Mouse (Mus musculus): Measurements from ENCODE around the gene Gm2431. TPM values are rescaled to one million over a fixed set of nuclear protein-coding genes. Genes with fewer than 3 reads are reported as not detected.
A peak's percentile ranks its signal among the peaks of the same experiment; 100 is the strongest.
"Not testable (repeated sequence)": the region's sequence is repeated elsewhere in the genome, so short reads cannot be mapped to it uniquely, and the experiment has no call there.

The Gm2431 gene
- total RNA-seq (2021) = not detected

DNA sequence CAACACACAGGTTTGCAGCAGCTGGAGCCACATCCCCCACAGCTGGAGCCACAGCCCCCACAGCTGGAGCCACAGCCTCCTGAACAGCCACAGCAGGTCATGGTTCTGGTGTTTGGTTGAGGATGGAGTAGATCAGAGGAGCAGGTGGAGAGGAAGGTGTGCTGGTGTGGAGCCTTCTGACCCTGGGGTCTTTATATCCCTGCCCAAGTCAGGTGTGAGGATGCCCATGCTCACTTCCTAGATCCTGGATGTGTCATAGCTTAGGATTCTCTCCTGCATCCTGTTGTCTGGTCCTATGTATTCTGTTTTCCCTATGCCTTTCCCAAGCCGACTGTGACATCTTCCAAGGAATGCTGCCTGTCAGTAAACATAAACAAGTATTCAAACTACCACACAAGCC, at the start of gene Gm2431:
TSS of gene Gm2431 (minus strand) at position 101 of the 400 bp plus-strand sequence.
- DNase-seq; intact Hi-C loops (cut with DNase I): not testable (repeated sequence)

DNA sequence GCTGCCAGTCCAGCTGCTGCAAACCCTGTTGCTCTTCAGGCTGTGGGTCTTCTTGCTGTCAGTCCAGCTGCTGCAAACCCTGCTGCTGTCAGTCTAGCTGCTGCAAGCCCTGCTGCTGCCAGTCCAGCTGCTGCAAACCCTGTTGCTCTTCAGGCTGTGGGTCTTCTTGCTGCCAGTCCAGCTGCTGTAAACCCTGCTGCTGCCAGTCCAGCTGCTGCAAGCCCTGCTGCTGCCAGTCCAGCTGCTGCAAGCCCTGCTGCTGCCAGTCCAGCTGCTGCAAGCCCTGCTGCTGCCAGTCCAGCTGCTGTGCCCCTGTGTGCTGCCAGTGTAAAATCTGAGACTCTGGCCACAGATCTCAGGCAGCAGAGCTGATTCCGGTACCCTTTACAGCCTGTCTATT, 45.8 kb upstream of the Gm2431 start:
- DNase-seq; intact Hi-C loops (cut with DNase I): not testable (repeated sequence)

DNA sequence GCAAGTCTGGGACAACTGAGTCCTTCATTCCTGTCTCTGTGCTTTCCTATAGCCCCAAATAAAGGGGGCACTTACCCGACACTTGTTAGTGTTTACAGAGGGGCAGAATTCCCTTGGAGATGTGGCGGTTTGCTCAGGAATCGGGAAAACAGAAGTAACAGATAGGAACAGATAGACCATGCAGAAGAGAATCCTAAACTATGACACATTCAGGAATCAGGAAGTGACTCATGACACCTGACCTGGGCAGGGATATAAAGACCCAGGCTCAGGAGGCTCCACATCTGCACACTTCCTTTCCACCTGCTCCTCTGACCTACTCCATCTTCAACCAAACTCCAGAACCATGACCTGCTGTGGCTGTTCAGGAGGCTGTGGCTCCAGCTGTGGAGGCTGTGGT, 45.1 kb upstream of the Gm2431 start, which contains the start of gene Krtap5-4:
TSS of gene Krtap5-4 (plus strand) at position 301 of the 400 bp plus-strand sequence.
- intact Hi-C loops (cut with DNase I) = no loop called here
- no peak for DNase-seq

DNA sequence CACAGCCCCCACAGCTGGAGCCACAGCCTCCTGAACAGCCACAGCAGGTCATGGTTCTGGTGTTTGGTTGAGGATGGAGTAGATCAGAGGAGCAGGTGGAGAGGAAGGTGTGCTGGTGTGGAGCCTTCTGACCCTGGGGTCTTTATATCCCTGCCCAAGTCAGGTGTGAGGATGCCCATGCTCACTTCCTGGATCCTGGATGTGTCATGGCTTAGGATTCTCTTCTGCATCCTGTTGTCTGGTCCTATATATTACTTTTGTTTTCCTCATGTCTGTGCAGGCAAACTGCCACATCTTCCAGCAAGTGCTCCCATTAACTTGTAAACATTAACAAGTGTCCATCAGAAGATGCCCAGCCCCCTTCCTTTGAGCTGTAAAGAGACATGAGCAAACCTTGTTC, 38.9 kb upstream of the Gm2431 start, which contains the start of gene Krtap5-1:
TSS of gene Krtap5-1 (minus strand) at position 101 of the 400 bp plus-strand sequence.
- DNase-seq; intact Hi-C loops (cut with DNase I): not testable (repeated sequence)

DNA sequence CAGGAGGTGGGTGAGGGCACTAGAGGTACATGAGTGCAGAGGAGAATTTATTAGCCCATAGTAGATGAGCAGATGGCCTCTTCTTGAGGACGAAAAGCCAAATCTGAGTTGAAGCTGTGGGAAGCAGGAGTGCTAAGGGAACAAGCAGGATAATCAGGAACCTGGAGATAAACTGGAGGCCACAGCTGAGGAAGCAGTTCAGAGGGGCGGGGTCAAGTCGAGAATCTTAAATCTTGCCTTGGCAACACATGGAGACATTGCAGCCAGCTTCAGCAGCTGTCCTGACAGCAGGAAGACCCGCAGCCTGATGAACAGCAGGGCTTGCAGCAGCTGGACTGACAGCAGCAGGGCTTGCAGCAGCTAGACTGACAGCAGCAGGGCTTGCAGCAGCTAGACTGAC, 38.0 kb upstream of the Gm2431 start:
- intact Hi-C loops (cut with DNase I); DNase-seq: not testable (repeated sequence)

DNA sequence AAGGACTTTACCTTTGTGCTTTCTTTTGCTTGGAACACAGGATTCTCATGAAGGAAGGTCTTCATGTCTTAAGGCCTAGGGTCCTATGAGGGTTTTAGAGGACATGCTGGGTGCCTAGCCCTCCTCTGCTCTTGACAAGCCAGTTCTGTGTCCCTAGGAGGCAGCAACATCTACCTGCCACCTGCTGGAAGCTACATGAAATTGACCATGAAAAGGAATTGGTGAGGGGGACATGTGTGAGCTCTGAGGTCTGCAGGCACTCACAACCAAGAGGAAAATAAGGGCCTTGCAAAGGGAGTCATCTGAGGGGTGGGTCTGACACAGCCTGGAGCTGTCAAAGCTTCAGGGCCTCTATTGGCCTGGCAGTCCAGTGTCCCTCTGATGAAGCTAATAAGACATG, 37.3 kb upstream of the Gm2431 start:
- intact Hi-C loops (cut with DNase I) = no loop called here
- DNase-seq = no peak

DNA sequence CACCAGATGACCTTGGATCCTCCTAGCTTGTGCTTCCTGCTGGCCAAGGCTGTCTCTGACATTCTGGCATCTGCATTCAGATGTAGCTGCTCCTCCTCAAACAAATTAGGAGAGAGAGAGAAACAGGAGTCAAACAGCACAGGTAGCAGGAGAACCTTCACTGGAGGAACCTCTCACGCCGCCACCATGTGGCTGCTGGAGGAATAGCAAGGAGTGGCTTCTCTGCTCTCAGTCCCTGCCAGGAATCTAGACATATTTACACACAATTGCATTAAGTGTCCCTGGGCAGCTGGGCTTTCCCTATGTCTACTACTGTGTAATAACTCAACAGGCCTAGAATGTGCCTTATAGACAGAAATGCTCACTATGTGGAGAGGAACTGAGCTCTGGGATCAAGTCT, 35.7 kb upstream of the Gm2431 start:
- peak in 1 of 2 experiments; percentile 28 for DNase-seq

DNA sequence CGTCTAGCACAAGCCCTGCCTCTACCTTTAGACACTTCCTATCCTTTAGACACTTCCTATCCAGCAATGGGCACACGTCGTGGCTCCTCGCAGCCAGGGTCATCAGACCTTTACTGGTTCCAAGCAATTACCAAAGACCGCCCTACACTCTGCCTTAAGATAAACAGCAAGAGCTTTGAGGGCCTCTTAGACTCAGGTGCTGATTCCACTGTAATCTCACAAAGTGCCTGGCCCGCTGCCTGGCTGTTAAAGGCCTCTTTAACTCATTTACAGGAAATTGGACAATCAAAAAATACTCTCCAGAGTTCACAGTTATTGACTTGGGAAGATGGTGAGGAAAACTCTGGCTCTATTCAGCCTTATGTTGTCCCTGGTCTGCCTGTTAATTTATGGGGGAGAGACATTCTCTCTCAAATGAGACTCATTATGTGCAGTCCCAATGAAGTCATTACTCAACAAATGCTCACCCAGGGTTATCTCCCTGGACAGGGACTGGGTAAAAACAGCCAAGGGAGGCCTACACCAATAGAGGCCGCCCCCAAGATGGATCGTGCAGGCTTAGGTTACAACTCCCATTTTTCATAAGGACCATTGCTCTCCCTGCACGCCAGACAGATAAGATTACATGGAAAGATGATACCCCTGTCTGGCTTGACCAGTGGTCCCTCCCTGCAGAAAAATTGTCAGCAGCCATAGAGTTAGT, 27.9 kb upstream of the Gm2431 start:
- intact Hi-C loops (cut with DNase I); DNase-seq: not testable (repeated sequence)

More for the DNA sequence above, 35.7 kb upstream of the Gm2431 start:
- intact Hi-C loops (cut with DNase I) = loop anchor here (1.0 kb wide), 1 partner anchor 17 kb away; no protein-coding TSS in a partner anchor

DNA sequence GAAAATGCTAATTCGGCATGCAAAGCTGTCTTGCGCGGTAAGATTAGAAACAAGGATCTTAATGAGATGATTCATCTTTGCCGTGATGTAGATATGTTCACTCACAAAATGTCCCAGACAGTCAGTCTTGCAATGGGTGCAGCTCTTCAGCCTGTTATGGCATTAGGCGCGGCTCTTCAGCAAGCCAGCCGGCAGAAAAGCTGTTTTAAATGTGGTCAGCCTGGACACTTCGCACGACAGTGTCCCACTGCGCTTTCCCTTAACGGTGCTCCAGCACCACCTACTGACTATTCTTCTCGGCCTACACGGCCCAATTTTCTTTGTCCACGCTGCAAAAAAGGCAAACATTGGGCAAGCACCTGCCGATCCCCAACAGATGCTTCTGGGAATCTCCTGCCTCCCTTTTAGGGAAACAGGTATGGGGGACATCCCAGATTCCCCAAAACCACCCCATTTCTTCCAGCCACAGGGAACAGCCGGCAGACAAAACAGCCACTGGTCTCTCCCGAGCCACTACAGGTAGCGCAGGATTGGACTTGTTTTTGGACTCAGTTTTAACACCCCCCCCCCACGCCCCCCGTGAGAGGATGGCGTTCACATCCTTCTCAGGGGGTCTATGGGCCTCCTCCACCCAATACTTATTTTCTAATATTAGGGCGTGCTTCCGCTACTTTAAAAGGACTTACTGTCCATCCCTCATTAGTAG, 27.1 kb upstream of the Gm2431 start:
- peak in 1 of 2 experiments; percentile 31 for DNase-seq
- intact Hi-C loops (cut with DNase I) = no loop called here

DNA sequence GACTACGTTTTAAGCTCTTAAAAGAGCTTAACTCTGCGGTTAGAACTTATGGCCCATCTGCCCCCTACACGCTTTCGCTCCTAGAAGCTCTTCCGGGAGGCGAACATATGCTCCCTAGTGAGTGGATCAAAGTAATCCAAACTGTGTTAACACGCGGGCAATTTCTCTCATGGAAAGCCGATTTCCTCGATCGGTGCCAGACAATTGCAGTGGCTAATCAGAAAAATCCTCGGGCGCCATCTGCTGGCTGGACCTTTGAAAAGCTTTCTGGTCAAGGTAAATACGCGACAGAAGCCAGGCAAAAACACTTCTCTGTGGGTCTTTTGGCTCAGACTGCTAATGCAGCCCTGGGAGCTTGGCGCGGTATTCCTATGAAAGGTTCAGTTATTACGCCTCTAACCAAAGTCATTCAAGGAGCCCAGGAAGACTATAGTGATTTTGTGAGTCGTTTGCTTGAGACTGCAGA, 26.5 kb upstream of the Gm2431 start:
- DNase-seq = peak; percentile 89 to 96
- intact Hi-C loops (cut with DNase I) = loop anchor here (1.0 kb wide), 1 partner anchor 138 kb away; no protein-coding TSS in a partner anchor

DNA sequence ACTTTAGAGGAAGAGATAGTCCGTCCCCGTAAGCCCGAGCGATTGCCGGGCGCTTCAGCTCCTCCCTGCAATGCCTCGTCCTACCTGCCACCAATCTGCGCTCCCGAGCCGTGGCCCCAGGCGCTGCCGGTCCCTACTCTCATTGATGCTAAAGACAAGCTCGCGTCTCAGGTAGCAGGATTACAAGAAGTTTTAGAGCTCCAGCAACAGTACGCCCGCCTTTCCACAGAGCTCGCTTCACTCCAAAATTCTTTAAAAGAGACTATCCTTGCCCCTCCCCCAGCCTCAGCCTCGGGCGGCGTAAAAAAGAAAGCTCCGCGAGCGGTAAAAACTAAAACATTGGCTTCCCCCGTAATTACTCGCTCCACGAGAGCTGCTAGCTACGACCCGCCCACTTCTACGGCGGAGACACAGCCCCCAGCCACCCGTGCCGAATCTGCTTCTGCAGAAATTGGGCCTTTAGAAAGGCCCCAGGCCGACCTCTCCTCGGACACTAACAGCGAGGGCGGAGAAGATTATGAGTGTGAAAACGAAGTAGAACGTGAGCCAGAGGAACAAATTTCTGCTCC, 26.0 kb upstream of the Gm2431 start:
- intact Hi-C loops (cut with DNase I) = loop anchor here (1.0 kb wide), 1 partner anchor 138 kb away; no protein-coding TSS in a partner anchor
- peak; percentile 59 to 60 for DNase-seq

DNA sequence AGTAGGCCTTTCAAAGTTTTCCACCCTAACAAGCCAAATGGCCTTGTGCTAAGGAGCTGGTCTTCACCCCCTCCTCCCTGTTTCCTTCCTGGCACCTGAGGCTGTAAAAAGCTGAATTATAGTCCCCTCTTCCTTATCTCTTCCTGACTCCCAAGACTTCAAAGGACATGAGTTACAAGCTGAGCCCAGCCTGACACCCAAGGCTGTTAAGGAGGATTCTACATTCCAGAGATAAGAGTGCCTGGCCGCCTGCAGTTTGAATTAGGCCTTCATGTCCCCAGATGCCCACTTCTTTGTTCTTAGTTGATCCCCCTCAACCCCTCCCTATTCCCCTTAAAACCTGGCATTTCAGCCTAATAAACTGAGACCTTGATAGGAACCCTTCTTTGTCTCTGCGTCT, 24.7 kb upstream of the Gm2431 start:
- intact Hi-C loops (cut with DNase I); DNase-seq: not testable (repeated sequence)

DNA sequence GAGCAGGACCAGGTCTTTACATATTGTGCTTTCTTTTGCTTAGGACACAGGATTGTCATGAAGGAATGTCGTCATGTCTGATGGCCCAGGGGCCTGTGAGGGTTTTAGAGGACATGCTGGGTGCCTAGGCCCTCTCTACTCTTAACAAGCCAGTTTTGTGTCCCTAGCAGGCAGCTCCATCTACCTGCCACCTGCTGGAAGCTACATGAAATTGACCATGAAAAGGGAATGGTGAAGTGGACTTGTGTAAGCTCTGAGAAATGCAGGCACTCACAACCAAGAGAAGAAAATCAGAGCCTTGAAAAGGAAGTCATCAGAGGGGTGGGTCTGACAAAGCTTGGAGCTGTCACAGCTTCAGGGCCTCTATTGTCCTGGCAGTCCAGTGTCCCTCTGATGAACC, 21.1 kb upstream of the Gm2431 start:
- intact Hi-C loops (cut with DNase I) = loop anchor here (1.0 kb wide), 1 partner anchor 8 kb away; no protein-coding TSS in a partner anchor
- not testable (repeated sequence) for DNase-seq

DNA sequence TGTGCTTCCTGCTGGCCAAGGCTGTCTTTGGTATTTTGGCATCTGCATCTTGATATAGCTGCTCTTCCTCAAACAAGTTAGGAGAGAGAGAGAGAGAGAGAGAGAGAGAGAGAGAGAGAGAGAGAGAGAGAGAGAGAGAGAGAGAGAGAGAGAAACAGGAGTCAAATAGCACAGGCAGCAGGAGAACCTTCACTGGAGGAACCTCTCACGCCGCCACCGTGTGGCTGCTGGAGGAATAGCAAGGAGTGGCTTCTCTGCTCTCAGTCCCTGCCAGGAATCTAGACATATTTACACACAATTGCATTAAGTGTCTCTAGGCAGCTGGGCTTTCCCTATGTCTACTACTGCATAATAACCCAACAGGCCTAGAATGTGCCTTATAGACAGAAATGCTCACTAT, 20.0 kb upstream of the Gm2431 start:
- intact Hi-C loops (cut with DNase I) = not testable (repeated sequence)
- peak; percentile 50 to 71 for DNase-seq

DNA sequence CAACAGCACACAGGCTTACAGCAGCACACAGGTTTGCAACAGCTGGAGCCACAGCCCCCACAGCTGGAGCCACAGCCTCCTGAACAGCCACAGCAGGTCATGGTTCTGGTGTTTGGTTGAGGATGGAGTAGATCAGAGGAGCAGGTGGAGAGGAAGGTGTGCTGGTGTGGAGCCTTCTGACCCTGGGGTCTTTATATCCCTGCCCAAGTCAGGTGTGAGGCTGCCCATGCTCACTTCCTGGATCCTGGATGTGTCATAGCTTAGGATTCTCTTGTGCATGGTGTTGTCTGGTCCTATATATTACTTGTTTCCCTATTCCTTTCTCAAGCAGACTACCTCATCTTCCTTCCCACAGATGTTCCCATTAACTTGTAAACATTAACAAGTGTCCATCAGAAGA, 16.1 kb upstream of the Gm2431 start, which contains the start of gene Gm4559:
TSS of gene Gm4559 (minus strand) at position 101 of the 400 bp plus-strand sequence.
- intact Hi-C loops (cut with DNase I); DNase-seq: not testable (repeated sequence)

DNA sequence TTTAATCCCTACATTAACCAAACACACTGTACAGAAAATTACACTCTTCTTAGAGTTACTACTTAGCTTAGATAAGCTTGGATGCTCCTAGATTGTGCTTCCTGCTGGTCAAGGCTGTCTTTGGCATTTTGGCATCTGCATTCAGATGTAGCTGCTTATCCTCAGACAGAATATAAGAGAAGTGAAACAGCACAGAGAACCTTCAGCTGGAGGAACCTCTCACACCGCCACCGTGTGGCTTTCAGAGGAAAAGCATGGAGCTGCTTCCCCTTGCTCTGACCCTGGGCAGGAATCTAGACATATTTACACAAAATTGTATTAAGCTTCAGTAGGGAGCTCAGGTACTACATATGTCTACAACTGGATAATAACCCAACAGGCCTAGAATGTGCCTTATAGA, 2.6 kb downstream of the Gm2431 start:
- intact Hi-C loops (cut with DNase I) = no loop called here
- peak; percentile 13 to 31 for DNase-seq

DNA sequence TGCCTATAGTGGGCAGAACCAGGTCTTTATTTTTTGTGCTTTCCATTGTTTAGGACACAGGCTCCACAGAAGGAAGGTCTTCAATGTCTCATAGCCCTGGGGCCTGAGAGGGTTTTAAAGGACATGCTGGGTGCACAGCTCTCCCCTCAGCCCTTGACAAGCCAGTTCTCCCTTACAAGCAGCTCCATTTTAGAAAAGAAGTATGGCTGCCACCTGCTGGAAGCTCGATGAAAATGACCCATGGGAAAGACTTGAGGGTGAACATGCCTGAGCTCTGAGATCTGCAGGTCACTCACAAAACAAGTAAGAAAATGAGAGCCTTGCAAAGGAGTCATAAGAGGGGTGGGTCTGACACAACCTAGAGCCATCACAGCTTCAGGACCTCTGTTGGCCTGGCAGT, 8.3 kb downstream of the Gm2431 start:
- intact Hi-C loops (cut with DNase I) = loop anchor here (1.0 kb wide), 1 partner anchor 104 kb away; no protein-coding TSS in a partner anchor
- peak; percentile 31 to 41 for DNase-seq

DNA sequence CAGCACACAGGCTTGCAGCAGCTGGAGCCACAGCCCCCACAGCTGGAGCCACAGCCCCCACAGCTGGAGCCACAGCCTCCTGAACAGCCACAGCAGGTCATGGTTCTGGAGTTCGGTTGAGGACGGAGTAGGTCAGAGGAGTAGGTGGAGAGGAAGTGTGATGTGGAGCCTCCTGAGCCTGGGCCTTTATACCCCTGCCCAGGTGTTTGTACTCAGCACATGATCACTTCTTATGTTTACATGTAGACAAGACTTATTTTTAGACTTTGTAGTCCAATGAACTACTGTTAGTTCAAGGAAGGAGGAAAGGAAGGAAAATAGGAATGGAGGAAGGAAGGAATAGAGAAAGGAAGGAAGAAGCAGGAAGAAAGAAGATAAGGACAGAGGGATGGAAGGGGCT, 17.2 kb downstream of the Gm2431 start, which contains the start of gene Gm40460:
TSS of gene Gm40460 (minus strand) at position 101 of the 400 bp plus-strand sequence.
- DNase-seq = no peak
- intact Hi-C loops (cut with DNase I) = no loop called here

DNA sequence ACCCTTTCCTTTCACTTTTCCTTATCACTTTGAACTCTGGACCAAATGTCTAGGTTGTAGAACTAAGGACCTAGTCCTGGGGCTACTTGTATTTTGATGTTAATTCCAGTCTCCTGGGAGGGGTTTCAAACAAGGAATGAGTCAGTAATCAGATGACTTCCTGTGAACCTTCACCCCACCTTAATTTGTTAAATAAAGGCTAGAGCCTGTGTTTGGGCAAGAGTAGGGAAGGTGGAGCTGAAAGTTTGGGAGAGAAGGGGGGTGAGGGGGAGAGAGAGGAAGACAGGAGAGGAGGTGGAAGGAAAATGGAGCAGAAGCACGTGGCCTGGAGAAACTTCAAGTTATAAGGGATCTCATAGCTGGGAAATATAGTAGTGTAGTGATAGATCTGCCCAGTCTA, 26.6 kb downstream of the Gm2431 start:
- intact Hi-C loops (cut with DNase I) = no loop called here
- no peak for DNase-seq

DNA sequence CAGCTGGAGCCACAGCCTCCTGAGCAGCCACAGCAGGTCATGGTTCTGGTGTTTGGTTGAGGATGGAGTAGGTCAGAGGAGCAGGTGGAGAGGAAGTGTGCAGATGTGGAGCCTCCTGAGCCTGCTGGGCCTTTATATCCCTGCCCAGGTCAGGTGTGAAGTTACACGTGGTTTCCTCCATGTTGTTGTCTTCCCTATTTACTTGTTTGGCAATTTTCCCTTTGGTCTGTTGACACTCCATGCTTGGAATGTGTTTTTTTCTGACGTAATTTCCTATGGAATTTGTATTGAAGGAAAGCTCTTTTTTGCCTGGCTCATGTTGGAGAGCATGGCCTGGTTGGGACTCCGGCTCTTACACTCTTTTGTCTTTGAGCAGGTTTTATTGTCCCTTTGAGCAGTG, 28.3 kb downstream of the Gm2431 start, which contains the start of gene Krtap5-5:
TSS of gene Krtap5-5 (minus strand) at position 101 of the 400 bp plus-strand sequence.
- intact Hi-C loops (cut with DNase I); DNase-seq: not testable (repeated sequence)

DNA sequence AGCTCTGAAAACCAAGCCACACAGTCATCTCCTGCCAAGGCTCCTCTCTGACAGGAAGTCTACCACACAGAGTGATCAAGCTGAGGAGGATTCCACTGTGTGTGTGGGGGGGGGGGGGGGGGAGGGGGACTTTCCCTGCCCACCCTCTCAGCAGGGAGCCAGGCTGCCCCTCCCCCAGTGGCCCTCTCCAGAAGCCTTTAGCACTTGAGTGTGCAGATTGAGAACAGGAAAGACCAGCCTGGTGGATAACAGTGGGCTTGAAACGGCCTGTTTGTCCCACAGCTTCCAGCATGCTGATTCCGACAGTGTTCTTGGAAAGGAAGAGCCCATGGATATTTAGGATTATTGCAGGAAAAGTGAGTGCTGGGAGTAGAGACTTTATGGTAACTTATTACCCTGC, 33.6 kb downstream of the Gm2431 start:
- intact Hi-C loops (cut with DNase I) = no loop called here
- DNase-seq = no peak

Data from heart, postnatal 36 days (tissue).